Mouse (Mus musculus) embryo, embryonic 9.5 days (tissue): Measurements from ENCODE around the gene Gramd4.

Experiments
- DNase-seq: peaks from one replicate; pipeline ENCODE4 v3.0.0-alpha.2; 2017; ENCODE audit errors: extremely low spot score

Gramd4 gene

DNA sequence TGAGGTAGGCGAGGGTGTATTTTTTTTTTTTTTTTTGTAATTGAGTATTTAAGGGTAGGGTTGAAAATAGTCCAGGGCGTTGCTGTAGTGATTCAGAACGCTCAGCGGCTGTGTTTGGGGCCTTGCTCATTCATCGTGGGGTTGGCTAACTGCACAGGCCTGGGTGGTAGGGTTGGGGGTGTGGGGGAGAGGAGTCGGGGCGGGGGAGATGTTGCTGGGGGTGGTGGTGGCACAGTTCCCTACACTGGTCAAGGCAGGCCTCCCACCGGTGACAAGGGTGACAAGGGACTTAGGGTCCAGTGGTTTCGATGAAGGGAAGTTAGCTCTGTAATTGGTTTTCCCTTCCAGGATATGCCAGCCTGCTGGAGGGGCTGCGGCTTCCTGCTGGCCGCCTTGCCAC, 12.9 kb downstream of the Gramd4 start:
- no peak for DNase-seq

DNA sequence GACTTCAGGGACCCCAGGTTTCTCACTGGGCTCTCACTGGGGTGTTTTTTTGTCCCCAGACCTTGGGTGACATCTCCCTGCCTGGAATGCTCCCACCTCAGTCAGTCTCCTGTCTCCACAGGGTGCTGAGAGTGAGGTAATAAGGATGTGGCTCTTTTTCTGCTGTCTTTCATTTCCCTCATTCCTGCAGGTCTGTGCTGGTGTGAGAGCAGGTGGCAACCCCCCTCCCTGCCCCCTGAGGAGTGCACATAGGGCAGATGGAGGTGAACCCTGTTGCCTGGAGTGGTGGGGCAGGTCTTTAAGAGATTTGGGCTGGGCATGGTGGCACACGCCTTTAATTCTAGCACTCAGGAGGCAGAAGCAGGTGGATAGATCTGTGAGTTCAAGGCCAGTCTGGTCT, 13.7 kb downstream of the Gramd4 start:
- no peak for DNase-seq

DNA sequence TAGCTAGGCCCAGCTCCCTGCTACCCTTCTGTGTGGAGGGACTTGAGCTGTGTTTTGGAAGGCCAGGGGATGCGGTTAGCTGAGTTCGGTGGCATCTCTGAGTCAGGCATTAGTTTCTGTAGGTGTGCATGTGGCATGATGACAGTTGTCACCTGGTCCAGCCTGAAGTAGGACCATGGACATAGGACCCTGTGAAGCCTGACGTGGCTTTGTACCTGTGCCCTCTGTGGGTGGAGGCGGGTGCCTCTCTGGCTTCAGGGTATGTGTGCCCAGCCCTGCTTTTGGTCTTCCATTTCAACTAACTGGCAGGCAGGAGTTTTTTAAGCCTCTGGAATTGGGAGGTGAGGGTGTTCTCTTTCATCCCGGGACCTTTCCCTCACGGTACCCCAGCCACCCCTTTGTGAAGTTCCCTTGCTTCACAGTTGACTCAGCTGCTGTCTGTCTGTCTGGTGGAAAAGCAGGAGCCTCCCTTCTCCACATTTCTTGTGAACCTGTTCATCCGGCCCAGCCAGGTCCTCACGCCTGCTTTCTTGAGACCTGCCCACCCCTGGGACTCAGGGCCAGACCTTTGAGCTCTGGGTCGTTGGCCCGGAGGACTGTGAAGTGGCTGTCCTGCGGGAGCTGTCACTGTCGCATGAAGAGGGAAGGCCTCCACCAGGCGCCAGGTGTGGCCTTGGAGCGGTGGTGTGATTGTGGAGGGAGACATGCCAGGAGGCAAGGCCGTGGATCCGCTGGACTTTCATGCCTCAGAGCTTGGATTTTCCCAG, 16.9 kb downstream of the Gramd4 start:
- DNase-seq = no peak

DNA sequence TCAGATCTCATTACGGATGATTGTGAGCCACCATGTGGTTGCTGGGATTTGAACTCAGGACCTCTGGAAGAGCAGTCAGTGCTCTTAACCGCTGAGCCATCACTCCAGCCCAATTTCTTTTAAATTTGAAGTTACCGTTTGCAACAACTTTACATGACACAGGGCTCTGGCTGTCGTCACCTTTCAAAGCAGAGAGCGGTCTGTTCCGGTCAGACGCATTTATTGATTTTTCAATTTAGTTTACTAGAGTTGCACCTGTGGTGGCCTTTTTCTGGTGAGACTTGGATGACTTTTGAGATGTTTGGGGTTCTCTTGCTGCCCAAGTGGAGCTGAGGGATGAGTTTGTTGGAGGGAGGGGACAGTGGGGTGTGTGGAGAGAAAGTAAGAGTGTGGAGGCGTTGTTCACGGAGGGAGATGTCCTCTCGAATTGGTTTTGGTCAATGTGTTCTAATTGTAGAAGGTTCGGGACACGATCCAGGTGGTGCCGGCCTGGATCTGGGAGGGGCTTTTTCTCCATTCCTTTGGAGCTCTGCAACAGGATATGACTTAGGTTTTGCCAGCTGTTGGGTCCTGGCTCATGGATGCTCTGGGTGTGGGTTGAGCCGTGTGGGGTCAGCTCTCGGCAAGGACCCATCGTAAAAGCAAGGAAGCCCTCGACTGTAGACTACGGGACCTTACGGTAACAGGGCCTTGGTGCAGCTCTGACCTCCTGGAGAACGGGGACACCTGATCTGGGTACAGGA, 18.0 kb downstream of the Gramd4 start:
- no peak for DNase-seq

DNA sequence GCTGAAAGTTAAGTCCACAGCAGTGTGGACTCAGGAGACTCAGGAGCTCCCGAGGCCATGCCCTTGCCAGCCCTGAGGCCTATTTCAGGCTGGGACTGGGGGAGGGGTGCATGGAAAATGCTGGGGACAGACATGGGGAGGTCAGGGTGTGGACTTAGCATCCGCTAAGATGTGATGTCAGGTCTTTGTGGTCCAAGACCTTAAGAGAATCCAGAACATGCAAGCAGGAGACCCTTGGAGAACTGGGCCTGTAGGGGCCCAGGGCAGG, 18.5 kb downstream of the Gramd4 start:
- no peak for DNase-seq

GRCm38 (mm10) chr15:86076378-86076777, 18.9 kb downstream of the Gramd4 start:
- DNase-seq = no peak

DNA sequence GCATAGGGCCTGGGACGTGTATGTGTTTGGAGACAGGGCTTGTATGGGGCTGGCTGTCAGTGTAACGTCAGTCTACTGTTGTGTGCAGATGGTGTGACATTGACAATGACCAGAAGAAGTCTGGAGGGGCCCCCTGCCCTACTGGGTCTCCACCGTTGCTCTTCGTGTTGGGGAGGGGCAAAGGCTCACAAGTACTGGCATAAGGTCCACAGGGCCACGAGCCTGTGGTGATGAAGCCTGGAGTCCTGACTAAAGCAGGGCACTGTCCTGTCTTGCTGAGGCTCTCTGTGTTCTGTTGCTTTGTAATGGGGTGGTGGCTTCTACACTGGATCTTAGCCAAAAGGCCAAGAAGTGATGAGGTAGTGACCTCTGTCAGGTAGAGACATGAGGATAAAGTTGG, 20.4 kb downstream of the Gramd4 start:
- no peak for DNase-seq

DNA sequence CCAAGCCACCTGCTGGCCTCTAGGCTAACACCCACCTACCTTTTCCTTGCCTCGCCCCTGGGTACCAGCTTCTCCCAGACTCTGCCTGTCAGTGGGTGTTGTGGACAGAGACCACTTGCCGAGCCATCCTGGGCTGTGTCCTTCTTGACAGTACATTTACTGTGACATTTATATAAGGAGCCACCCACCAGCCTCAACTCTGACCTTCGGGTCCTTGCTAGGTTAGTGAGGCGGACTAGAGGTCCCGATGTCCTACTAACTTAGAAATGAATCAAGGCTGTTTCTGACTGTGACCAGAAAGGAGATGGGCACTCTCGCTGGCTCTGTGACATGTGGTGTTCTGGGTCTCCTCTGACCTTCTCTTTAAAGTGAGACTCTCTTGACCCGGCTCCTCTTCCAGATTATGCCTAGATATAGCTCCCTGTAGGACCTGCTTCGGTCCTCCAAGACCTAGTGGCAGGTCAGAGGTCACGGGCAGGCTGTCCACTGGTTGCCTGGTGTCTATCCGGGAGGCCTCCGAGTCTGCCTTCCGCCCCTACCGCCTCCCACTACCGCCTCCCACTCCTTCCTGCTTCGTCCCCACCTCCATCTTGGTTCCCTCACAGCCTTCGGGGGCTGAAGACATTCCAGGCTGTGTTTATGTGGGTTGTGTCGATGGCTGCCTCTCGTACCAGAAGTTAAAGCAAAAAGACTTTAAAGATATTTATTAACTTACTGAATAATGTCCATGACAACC, 21.2 kb downstream of the Gramd4 start:
- DNase-seq = no peak

DNA sequence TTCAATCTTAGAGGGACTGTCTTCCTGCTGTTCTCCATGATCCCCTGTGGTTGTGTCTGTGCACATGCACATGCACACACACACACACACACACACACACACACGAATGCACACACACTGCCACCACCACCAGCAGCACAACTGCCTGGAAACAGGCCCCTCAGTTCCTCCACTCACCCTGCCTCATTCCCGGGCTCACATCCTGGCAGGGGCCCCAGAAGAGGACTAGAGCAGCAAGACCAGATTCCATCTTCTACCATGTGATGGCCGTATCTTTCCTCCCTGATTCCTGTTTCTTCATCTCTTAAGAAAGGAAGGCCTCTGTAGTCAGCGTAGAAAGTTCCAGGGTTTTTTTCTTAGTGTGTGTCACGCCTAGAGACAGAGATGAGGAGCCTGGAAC, 22.0 kb downstream of the Gramd4 start:
- no peak for DNase-seq

DNA sequence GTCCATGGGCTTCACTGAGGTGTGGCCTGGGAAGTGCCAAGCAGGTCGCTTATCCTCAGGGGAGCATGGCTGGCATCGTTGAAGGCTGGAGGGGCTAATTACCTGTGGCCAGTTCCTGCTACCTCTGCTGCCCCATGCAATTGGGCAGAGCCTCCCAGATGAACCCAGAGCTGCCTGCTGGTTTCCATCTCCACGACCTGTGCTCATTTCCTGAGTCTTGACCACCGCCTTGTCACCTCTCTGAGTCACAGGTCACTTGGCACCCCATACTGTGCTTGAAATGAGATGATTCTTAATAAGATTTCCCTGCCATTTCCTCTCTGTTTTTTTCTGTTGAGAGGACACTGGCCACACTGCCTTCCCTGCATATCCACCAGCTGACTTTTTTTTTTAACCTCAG, 22.4 kb downstream of the Gramd4 start:
- no peak for DNase-seq

DNA sequence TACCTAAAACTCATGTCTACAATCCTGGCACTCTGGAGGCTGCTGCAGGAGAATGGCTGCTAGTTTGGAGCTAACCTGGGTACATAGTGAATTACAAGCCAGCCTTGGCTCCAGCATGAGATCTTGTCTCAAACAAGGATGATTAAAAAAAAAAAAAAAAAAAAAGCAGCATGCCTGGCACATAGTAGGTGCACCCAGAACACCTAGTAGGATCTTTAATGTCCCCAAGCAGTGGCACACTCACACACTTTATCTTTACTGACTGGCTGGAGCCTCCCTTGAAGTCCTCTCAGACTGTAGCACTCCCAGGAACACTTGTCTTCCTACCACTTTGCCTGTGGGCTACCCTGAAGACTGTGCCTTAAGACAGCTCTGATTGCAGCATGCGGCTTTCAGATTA, 22.9 kb downstream of the Gramd4 start:
- DNase-seq = no peak

DNA sequence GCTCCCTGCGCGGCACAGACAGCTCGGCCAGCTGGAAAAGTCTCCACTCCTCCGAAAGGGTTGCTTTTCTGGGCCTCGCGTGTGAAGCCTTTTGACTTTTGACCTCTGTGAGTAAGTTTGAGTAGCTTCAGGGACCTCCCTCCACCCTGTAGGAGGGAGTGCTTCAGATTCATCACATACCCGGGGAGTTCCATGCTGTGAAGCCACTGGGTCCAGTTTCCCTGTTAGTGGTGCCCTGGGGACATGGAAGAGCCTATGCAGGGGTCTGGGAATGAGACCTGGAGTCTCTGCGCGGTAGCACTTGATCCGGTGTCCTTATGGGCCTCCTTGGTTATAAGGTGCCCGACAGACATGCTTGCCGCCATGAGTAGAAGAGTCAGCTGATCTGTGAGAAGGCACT, 24.2 kb downstream of the Gramd4 start:
- DNase-seq = no peak

DNA sequence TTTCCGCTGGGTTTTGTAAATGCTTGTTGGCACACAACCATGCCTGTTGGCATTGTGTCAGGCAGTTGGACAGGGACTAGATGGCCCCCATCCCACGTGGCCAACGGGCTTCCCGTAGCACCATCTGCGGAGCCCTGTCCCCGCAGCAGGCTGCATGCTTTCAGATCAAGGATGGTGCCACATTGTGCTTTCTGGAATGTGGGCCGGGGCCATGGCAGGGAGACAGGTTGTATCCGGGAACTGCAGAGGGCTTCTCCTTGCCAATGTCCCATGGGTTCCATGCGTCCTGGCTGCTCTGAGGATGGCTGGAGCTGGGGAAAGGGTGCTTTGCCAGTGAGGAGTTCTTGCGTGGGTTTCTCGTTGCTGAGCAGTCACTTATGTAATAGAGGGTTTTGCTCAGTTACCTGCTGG, 25.1 kb downstream of the Gramd4 start:
- no peak for DNase-seq

GRCm38 (mm10) chr15:86083261-86083741, 25.8 kb downstream of the Gramd4 start:
- no peak for DNase-seq

DNA sequence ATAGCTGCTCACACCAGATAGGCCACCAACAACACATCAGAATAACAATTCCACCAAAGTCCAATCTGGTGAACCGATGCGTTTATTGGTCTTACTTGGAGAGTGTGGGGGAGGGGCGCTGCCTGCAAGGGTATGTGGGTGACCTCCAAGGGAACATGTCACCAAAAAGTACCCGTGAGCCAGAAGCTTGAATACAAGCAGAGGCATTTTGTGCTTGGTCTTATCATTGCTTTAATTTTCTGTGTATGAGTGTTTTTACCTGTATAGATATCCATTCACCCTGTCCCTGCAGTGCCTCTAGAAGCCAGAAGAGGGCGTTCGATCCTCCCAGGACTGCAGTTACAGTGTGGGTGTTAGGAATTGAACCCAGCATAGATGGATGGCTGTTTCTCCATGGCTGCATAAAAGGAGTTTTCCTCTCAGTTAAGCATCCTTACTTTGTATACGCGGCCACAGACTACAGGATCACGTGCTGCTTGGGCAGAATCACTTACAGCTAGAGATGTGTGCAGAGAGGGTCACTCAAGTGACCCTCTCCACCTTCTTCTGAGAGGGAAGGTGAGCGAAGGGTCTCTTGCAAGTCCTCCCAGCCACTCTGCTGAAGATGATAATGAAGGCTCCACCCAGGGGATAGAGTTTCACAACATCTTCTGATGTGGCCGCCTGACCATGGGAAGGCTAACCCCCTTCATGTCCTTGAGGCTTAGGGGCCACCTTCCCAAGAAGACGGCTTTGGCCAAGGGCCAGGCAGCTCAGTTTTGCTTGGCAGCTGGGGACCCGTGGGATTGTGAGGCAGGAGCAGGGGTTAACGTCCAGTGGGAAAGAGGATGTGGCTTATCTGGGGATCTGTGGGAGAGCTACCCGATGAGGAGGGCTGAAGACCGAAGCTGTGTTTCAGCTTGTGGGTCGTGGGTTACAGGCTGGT, 28.1 kb downstream of the Gramd4 start:
- DNase-seq = peak; percentile 43

GRCm38 (mm10) chr15:86086291-86086706, 28.8 kb downstream of the Gramd4 start:
- no peak for DNase-seq

GRCm38 (mm10) chr15:86087591-86088149, 30.2 kb downstream of the Gramd4 start:
- no peak for DNase-seq

GRCm38 (mm10) chr15:86088266-86088790, 30.8 kb downstream of the Gramd4 start:
- no peak for DNase-seq

GRCm38 (mm10) chr15:86089091-86089744, 31.7 kb downstream of the Gramd4 start:
- DNase-seq = no peak

GRCm38 (mm10) chr15:86089991-86090529, 32.6 kb downstream of the Gramd4 start:
- DNase-seq = peak; percentile 52
